19 mouse cellular contexts compared by ENCODE assay signal in the genomic region with DNA sequence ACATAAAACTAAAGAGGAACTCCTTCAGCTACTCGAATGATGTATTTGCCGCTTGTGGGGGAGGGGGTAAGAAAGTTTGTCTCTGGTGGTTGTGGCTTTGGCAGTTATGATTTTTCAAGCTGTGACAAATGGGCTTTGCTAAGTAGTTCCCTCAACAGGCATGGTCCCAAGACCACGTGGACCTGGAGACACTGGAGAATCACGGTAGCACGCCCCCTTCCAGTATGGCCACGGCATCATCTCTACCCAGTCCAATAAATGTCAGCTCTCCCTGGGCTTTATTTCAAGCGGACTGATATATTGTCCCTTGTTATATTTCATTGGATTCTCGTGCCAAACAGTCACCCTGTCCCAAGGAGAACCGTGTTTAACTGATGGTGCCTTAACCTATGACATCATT.
A peak's percentile ranks its signal among the peaks of the same experiment; 100 is the strongest.
DNase-seq lines count a peak whose midpoint lies in the region.
"Had no signal": no experiment of that assay in that cellular context is flagged by ENCODE, and none has a peak within 500 bp of the region (broad histone marks: within the 10 kb centered on the region; RNA-seq: fewer than 3 reads in every experiment).

No protein-coding gene starts in this region.

- 80% methylated on average over 9 of the region's 9 CpGs for WGBS in heart, embryonic 10.5 days
- 82% methylated on average over 9 of the region's 9 CpGs for WGBS in limb, embryonic 10.5 days

- peak; percentile 3 for DNase-seq in adrenal gland, adult 2 months
- no peak for DNase-seq in adrenal gland, postnatal 25 days
- peak; percentile 70 for DNase-seq in heart, embryonic 10.5 days (ENCODE audit: low spot score)
- DNase-seq in heart, adult 18-20 months, result no peak
- peak; percentile 22 for DNase-seq in limb, embryonic 10.5 days (ENCODE audit: low spot score)
- DNase-seq: adrenal gland, postnatal 10 days; B cell, adult 2 months; cerebellum, adult 11-12 months; cerebellum, adult 2 months; cerebellum, adult 9-10 months; cerebellum, postnatal 10 days; cerebellum, postnatal 25 days; forebrain, postnatal 0 days had no signal

- no peaks in the 10 kb centered on the region for H3K4me1 ChIP-seq in heart, embryonic 10.5 days
- no peaks in the 10 kb centered on the region for H3K4me1 ChIP-seq in limb, embryonic 10.5 days
- H3K4me1 ChIP-seq: embryonic facial prominence, embryonic 10.5 days; embryonic facial prominence, embryonic 12.5 days; forebrain, embryonic 13.5 days; forebrain, embryonic 15.5 days had no signal

- H3K27ac ChIP-seq in heart, embryonic 10.5 days, result no peak overlapping the region
- H3K27ac ChIP-seq in limb, embryonic 10.5 days, result no peak overlapping the region
- H3K27ac ChIP-seq: embryonic facial prominence, embryonic 10.5 days; embryonic facial prominence, embryonic 12.5 days; forebrain, embryonic 13.5 days; forebrain, embryonic 15.5 days had no signal

- no peaks in the 10 kb centered on the region for H3K27me3 ChIP-seq in heart, embryonic 10.5 days (ENCODE audit: insufficient read depth, poor library complexity, severe bottlenecking)
- no peaks in the 10 kb centered on the region for H3K27me3 ChIP-seq in limb, embryonic 10.5 days (ENCODE audit: low read depth, poor library complexity, severe bottlenecking)
- H3K27me3 ChIP-seq: CH12.LX; embryonic facial prominence, embryonic 12.5 days; forebrain, embryonic 13.5 days; forebrain, embryonic 15.5 days had no signal

- no peak overlapping the region for H3K4me3 ChIP-seq in heart, embryonic 10.5 days
- H3K4me3 ChIP-seq in limb, embryonic 10.5 days, result no peak overlapping the region
- H3K4me3 ChIP-seq: embryonic facial prominence, embryonic 10.5 days; embryonic facial prominence, embryonic 12.5 days; forebrain, embryonic 13.5 days; forebrain, embryonic 15.5 days had no signal

- H3K36me3 ChIP-seq in heart, embryonic 10.5 days, result no peaks in the 10 kb centered on the region
- H3K36me3 ChIP-seq in limb, embryonic 10.5 days, result no peaks in the 10 kb centered on the region
- H3K36me3 ChIP-seq: embryonic facial prominence, embryonic 10.5 days; embryonic facial prominence, embryonic 12.5 days; forebrain, embryonic 15.5 days; G1E had no signal

- H3K9me3 ChIP-seq in heart, embryonic 10.5 days, result no peaks in the 10 kb centered on the region
- H3K9me3 ChIP-seq in limb, embryonic 10.5 days (replicated peaks), result no peaks in the 10 kb centered on the region
- H3K9me3 ChIP-seq: embryonic facial prominence, embryonic 10.5 days; embryonic facial prominence, embryonic 12.5 days; forebrain, embryonic 13.5 days; forebrain, embryonic 15.5 days had no signal

Comparison
In these comparisons a context has a peak if more than half of its experiments do, and no peak if none do; other contexts are left out.
1. DNase-seq: peak in adrenal gland, adult 2 months (single experiment), heart, embryonic 10.5 days (single experiment) and limb, embryonic 10.5 days (single experiment); none in adrenal gland, postnatal 25 days (single experiment) and heart, adult 18-20 months (0 of 2).